Mouse (Mus musculus) CH12.LX (cell line): ENCODE data around the gene Cyp8b1. TPM values are rescaled to one million over a fixed set of nuclear protein-coding genes. Genes with fewer than 3 reads are reported as not detected.

Experiments used
- DNase-seq: peaks from one replicate; pipeline ENCODE4 v3.0.0-alpha.2; 2013; ENCODE audit errors: extremely low read depth
- H3K27ac ChIP-seq: 2 replicates; pipeline ENCODE4 v1.5.1; 2012; ENCODE audit warnings: low read depth, mild to moderate bottlenecking, control low read depth, moderate library complexity; ENCODE audit not compliant: insufficient read depth
- H3K27me3 ChIP-seq: replicated peaks from 2 replicates; pipeline ENCODE3; 2012; ENCODE audit warnings: inconsistent platforms
- H3K36me3 ChIP-seq, 2 experiments: replicated peaks in 1 of 2; 2 replicates each; pipeline versions ENCODE3 to v1.6.1; 2012; ENCODE audit warnings: inconsistent platforms in 1 of 2, low read length in 1 of 2, mild to moderate bottlenecking in 1 of 2, mixed read lengths in 1 of 2, moderate library complexity in 1 of 2; ENCODE audit not compliant: control insufficient read depth in 1 of 2, insufficient read depth in 1 of 2
- H3K4me1 ChIP-seq, 2 experiments: 2 replicates each; pipeline ENCODE4 v1.6.1; 2012; ENCODE audit warnings: inconsistent platforms in 1 of 2, moderate library complexity in 1 of 2; ENCODE audit not compliant: insufficient read depth in 2 of 2, control insufficient read depth in 1 of 2
- H3K4me2 ChIP-seq: 2 replicates; pipeline ENCODE4 v1.6.1; 2012; ENCODE audit warnings: low read depth, mild to moderate bottlenecking, control low read depth; ENCODE audit not compliant: poor library complexity, insufficient read depth, severe bottlenecking
- H3K4me3 ChIP-seq, 3 experiments: fragments of 150-350 bp in 1 of 3; sonication (generic) in 1 of 3; replicated peaks in 1 of 3; 2 replicates each; pipeline versions ENCODE3 to v1.5.1; 2011 to 2012; ENCODE audit warnings: low read depth in 2 of 3, low read length in 2 of 3, mild to moderate bottlenecking in 2 of 3, moderate library complexity in 2 of 3, control low read depth in 1 of 3, improper control_type of control experiment in 1 of 3, inconsistent platforms in 1 of 3, mixed read lengths in 1 of 3; ENCODE audit not compliant: poor library complexity in 1 of 3
- H3K79me2 ChIP-seq: replicated peaks from 2 replicates; pipeline ENCODE4 v1.6.1; 2012; ENCODE audit warnings: mild to moderate bottlenecking, moderate library complexity; ENCODE audit not compliant: control insufficient read depth, poor library complexity, insufficient read depth, severe bottlenecking; ENCODE audit errors: extremely low read depth
- H3K9ac ChIP-seq: 2 replicates; pipeline ENCODE4 v1.6.1; 2012; ENCODE audit warnings: low read depth, mild to moderate bottlenecking, control low read depth, moderate library complexity; ENCODE audit not compliant: insufficient read depth
- H3K9me3 ChIP-seq: replicated peaks from 2 replicates; pipeline ENCODE3; 2012; ENCODE audit warnings: low read length, inconsistent platforms, mixed read lengths
- CTCF ChIP-seq, 2 experiments: IDR thresholded peaks in 1 of 2; conservative IDR thresholded peaks in 1 of 2; 2 replicates each; pipeline ENCODE4 v1.5.1; 2011 to 2012; ENCODE audit warnings: low read depth in 2 of 2, low read length in 2 of 2, improper control_type of control experiment in 1 of 2, inconsistent platforms in 1 of 2, mild to moderate bottlenecking in 1 of 2, moderate library complexity in 1 of 2
- E2F4 ChIP-seq: IDR thresholded peaks from 2 replicates; pipeline ENCODE4 v1.6.1; 2011; ENCODE audit warnings: low read depth, low read length, improper control_type of control experiment; ENCODE audit not compliant: insufficient replicate concordance
- ELF1 ChIP-seq: IDR thresholded peaks from 2 replicates; pipeline ENCODE4 v1.6.1; 2014; ENCODE audit warnings: low read depth, mild to moderate bottlenecking, inconsistent platforms, low read length, improper control_type of control experiment
- EP300 ChIP-seq: IDR thresholded peaks from 2 replicates; pipeline ENCODE4 v1.6.1; 2011; ENCODE audit warnings: low read length, improper control_type of control experiment
- ETS1 ChIP-seq: conservative IDR thresholded peaks from 2 replicates; pipeline ENCODE4 v1.6.1; 2012; ENCODE audit warnings: low read depth, mild to moderate bottlenecking, inconsistent platforms, low read length, improper control_type of control experiment, moderate library complexity
- GABPA ChIP-seq: IDR thresholded peaks from 2 replicates; pipeline ENCODE4 v1.6.1; 2012; ENCODE audit warnings: low read depth, low read length, improper control_type of control experiment, inconsistent platforms; ENCODE audit not compliant: insufficient replicate concordance
- HCFC1 ChIP-seq: IDR thresholded peaks from 2 replicates; pipeline ENCODE4 v1.6.1; 2012; ENCODE audit warnings: low read depth, mild to moderate bottlenecking, inconsistent platforms, low read length, improper control_type of control experiment
- IRF4 ChIP-seq: IDR thresholded peaks from 2 replicates; pipeline ENCODE4 v1.6.1; 2014; ENCODE audit warnings: low read depth, mild to moderate bottlenecking, inconsistent platforms, low read length, improper control_type of control experiment
- JUN ChIP-seq: IDR thresholded peaks from 2 replicates; pipeline ENCODE4 v1.6.1; 2011; ENCODE audit warnings: low read depth, mild to moderate bottlenecking, low read length, improper control_type of control experiment, moderate library complexity; ENCODE audit not compliant: insufficient read depth
- JUND ChIP-seq: conservative IDR thresholded peaks from 2 replicates; pipeline ENCODE4 v1.6.1; 2011; ENCODE audit warnings: low read depth, low read length, improper control_type of control experiment
- MAFK ChIP-seq: IDR thresholded peaks from 2 replicates; pipeline ENCODE4 v1.6.1; 2011; ENCODE audit warnings: low read length, improper control_type of control experiment; ENCODE audit not compliant: insufficient replicate concordance
- MEF2A ChIP-seq: IDR thresholded peaks from 2 replicates; pipeline ENCODE4 v1.6.1; 2014; ENCODE audit warnings: low read depth, mild to moderate bottlenecking, inconsistent platforms, low read length, improper control_type of control experiment, borderline replicate concordance
- MXI1 ChIP-seq: IDR thresholded peaks from 2 replicates; pipeline ENCODE4 v1.6.1; 2011; ENCODE audit warnings: mild to moderate bottlenecking, low read depth, low read length, improper control_type of control experiment
- MYC ChIP-seq: IDR thresholded peaks from 2 replicates; pipeline ENCODE4 v1.6.1; 2011; ENCODE audit warnings: low read depth, mild to moderate bottlenecking, improper control_type of control experiment, low read length
- NELFE ChIP-seq: IDR thresholded peaks from 2 replicates; pipeline ENCODE4 v1.6.1; 2011; ENCODE audit warnings: low read depth, low read length, improper control_type of control experiment
- NRF1 ChIP-seq: IDR thresholded peaks from 2 replicates; pipeline ENCODE4 v1.6.1; 2014; ENCODE audit warnings: low read depth, mild to moderate bottlenecking, inconsistent platforms, low read length, improper control_type of control experiment, moderate library complexity
- PAX5 ChIP-seq: IDR thresholded peaks from 2 replicates; pipeline ENCODE4 v1.6.1; 2012; ENCODE audit warnings: low read length, inconsistent platforms, mixed read lengths
- POLR2AphosphoS2 ChIP-seq: IDR thresholded peaks from 2 replicates; pipeline ENCODE4 v1.6.1; 2011; ENCODE audit warnings: low read depth, low read length, improper control_type of control experiment
- RAD21 ChIP-seq: IDR thresholded peaks from 2 replicates; pipeline ENCODE4 v1.6.1; 2011; ENCODE audit warnings: low read depth, mild to moderate bottlenecking, low read length, improper control_type of control experiment, moderate library complexity
- RCOR1 ChIP-seq: conservative IDR thresholded peaks from 2 replicates; pipeline ENCODE4 v1.6.1; 2012; ENCODE audit warnings: low read depth, mild to moderate bottlenecking, inconsistent platforms, low read length, improper control_type of control experiment
- SIN3A ChIP-seq: IDR thresholded peaks from 2 replicates; pipeline ENCODE4 v1.6.1; 2012; ENCODE audit warnings: low read length, improper control_type of control experiment, inconsistent platforms
- TBP ChIP-seq: conservative IDR thresholded peaks from 2 replicates; pipeline ENCODE4 v1.6.1; 2011; ENCODE audit warnings: low read depth, low read length, improper control_type of control experiment
- TCF12 ChIP-seq: IDR thresholded peaks from 2 replicates; pipeline ENCODE4 v1.6.1; 2014; ENCODE audit warnings: low read depth, mild to moderate bottlenecking, inconsistent platforms, low read length, improper control_type of control experiment
- UBTF ChIP-seq: IDR thresholded peaks from 2 replicates; pipeline ENCODE4 v1.6.1; 2012; ENCODE audit warnings: low read depth, mild to moderate bottlenecking, inconsistent platforms, low read length, improper control_type of control experiment, moderate library complexity
- ZC3H11A ChIP-seq: IDR thresholded peaks from 2 replicates; pipeline ENCODE4 v1.6.1; 2012; ENCODE audit warnings: low read depth, mild to moderate bottlenecking, inconsistent platforms, low read length, improper control_type of control experiment
- ZMIZ1 ChIP-seq: IDR thresholded peaks from 2 replicates; pipeline ENCODE4 v1.6.1; 2012; ENCODE audit warnings: low read depth, mild to moderate bottlenecking, inconsistent platforms, low read length, improper control_type of control experiment
- ZNF384 ChIP-seq: IDR thresholded peaks from 2 replicates; pipeline ENCODE4 v1.6.1; 2012; ENCODE audit warnings: low read depth, low read length, improper control_type of control experiment, inconsistent platforms
- dilution Hi-C: fragments of 300-500 bp; cut with MboI; formaldehyde crosslinking; loops from 2 replicates; pipeline ENCODE4 v1.14.3; 2020; ENCODE audit warnings: low sequenced_read_pairs; ENCODE audit not compliant: extremely low pct_unique_long_range_greater_than_20kb, extremely low pct_ligation_motif_present
- in situ Hi-C: fragments of 300-500 bp; cut with MboI; formaldehyde crosslinking; loops from 3 replicates; pipeline ENCODE4 v1.14.3; 2019; ENCODE audit warnings: low sequenced_read_pairs, low pct_ligation_motif_present, low pct_unique_long_range_greater_than_20kb, mixed read lengths
- polyA plus RNA-seq: library from polyadenylated mRNA; unstranded; fragments of >175 nt; gene quantifications from 2 replicates; pipeline ENCODE4 v1.2.1, GENCODE M21; 2012; ENCODE audit warnings: low read depth; ENCODE audit not compliant: insufficient read length
- total RNA-seq, 2 experiments: library from RNA; depleted of rRNA; stranded (reverse); fragments of 300-350 nt in 1 of 2; fragments of >200 nt in 1 of 2; gene quantifications; 2 replicates each; pipeline ENCODE4 v1.2.3; 2012 to 2014

Cyp8b1 gene
- total and polyA plus RNA-seq, 3 experiments: 0.27 TPM; not detected in 2

GRCm38 (mm10) chr9:121904319-121904718 lies 11.8 kb downstream of the Cyp8b1 start:
- Histone ChIP-seq H3K79me2 (no peaks in the 10 kb centered on the region), H3K9me3 (no peaks in the 10 kb centered on the region), H3K27ac (peak overlapping the region; percentile 77), H3K36me3 (peaks cover 0 to 25% of the 10 kb centered on the region in 2 experiments), H3K4me2 (peak overlapping the region; percentile 21; the same call in 1 of the 2 replicates), H3K27me3 (no peaks in the 10 kb centered on the region), H3K4me1 (peaks cover 65 to 98% of the 10 kb centered on the region in 2 experiments), H3K4me3 (no peak overlapping the region), H3K9ac (no peak overlapping the region)
- DNase-seq: peak; percentile 80
- in situ Hi-C loops (loop anchor here (5.0 kb wide), 1 partner anchor 33 kb away; no protein-coding TSS in a partner anchor), dilution Hi-C loops (no loop called here)
- peak; percentile 40; the same call in 1 of the 2 replicates for TF ChIP-seq TCF12
- TF ChIP-seq ETS1: peak; percentile 54; the same call in 1 of the 2 replicates
- TF ChIP-seq ZNF384: no peak
- TF ChIP-seq SIN3A: no peak
- no peak for TF ChIP-seq JUND
- no peak for TF ChIP-seq MAFK
- no peak for TF ChIP-seq NELFE
- TF ChIP-seq ZC3H11A: no peak
- peak; percentile 55; the same call in 1 of the 2 replicates for TF ChIP-seq IRF4
- peak; percentile 71 for TF ChIP-seq EP300

DNA sequence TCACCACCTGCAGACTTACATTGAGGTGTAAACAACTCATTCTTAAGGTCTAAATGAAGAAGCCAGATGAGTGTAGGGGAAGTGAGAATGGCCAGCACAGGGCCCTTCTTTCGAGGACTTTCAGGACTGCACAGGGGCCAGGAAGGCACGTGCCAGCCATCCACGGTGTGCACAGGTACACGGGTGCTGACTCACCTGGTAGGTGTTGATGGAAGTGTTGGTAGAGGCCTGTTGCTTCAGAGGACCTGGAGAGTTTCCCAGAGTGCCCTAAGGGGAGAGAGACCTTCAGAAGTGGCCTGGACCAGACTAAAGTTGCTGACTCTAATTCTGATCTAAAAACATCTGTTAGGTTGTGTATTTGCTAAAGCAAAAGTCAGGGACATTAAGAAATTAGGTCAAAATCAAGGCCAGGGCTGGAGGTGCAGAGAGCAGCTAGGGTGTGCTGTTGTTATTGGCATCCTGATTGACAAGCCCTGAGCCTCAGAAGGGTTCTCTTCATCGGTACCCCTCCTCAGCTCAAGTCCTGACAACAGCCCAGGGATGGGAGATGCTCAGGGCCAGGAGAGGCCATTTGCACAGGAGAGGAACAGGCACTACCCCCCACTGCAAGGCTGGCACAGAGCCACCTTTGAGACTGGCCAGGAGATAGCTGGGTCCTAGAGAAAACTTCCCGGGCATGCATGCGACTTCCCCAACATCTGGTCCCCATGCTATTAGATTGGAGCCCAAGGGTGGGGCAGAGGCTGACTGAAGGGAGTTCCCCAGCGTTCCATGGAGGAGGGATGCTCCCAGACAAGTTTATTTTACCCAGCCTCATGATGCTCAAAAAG lies 12.4 kb downstream of the Cyp8b1 start:
- Histone ChIP-seq H3K27ac (peak overlapping the region; percentile 77), H3K4me3 (no peak overlapping the region), H3K4me1 (peaks cover 62 to 98% of the 10 kb centered on the region in 2 experiments), H3K36me3 (peaks cover 0 to 19% of the 10 kb centered on the region in 2 experiments), H3K9me3 (no peaks in the 10 kb centered on the region), H3K27me3 (no peaks in the 10 kb centered on the region), H3K4me2 (peak overlapping the region; percentile 21; the same call in 1 of the 2 replicates), H3K9ac (no peak overlapping the region), H3K79me2 (no peaks in the 10 kb centered on the region)
- no peak for DNase-seq
- in situ Hi-C loops (loop anchor here (5.0 kb wide), 1 partner anchor 34 kb away; no protein-coding TSS in a partner anchor), dilution Hi-C loops (no loop called here)
- no peak for TF ChIP-seq NELFE
- TF ChIP-seq RAD21: no peak
- TF ChIP-seq JUN: no peak
- no peak for TF ChIP-seq SIN3A
- TF ChIP-seq UBTF: no peak
- TF ChIP-seq TBP: no peak
- TF ChIP-seq MXI1: 0 out of 2 replicates have a peak, but pooled peaks have one; percentile 31
- TF ChIP-seq CTCF (conservative IDR thresholded peaks at IDR 0.05 in 1 of 2, IDR thresholded peaks at IDR 0.05 in 1 of 2; ENCODE audit: low read depth in 2 of 2, low read length in 2 of 2): no peak
- TF ChIP-seq PAX5: no peak
- TF ChIP-seq E2F4: no peak
- peak; percentile 48; the same call in 1 of the 2 replicates for TF ChIP-seq RCOR1
- no peak for TF ChIP-seq ZMIZ1
- TF ChIP-seq ETS1: peak; percentile 80
- no peak for TF ChIP-seq ZC3H11A
- TF ChIP-seq MYC: 0 out of 2 replicates have a peak, but pooled peaks have one; percentile 44
- no peak for TF ChIP-seq HCFC1
- TF ChIP-seq MEF2A: peak; percentile 49; the same call in 1 of the 2 replicates
- peak; percentile 88 for TF ChIP-seq TCF12
- TF ChIP-seq ELF1: no peak
- TF ChIP-seq MAFK: 0 out of 2 replicates have a peak, but pooled peaks have one; percentile 26
- TF ChIP-seq EP300: peak; percentile 70
- TF ChIP-seq JUND: 0 out of 2 replicates have a peak, but pooled peaks have one; percentile 16
- no peak for TF ChIP-seq NRF1
- TF ChIP-seq IRF4: peak; percentile 89
- TF ChIP-seq POLR2AphosphoS2: no peak
- no peak for TF ChIP-seq GABPA
